Mouse (Mus musculus): ENCODE results near the gene Mt3. TPM values are rescaled to one million over a fixed set of nuclear protein-coding genes. Genes with fewer than 3 reads are reported as not detected.

The Mt3 gene
- total RNA-seq, 4 experiments from 2014 or later = 946 to 1,303 (median 1,087) TPM

GRCm38 (mm10) chr8:94183117-94183516 is 30.7 kb downstream of the Mt3 start:
- peak in 1 of 2 experiments; percentile 74 for DNase-seq (ENCODE audit: low spot score in 2 of 2)

GRCm38 (mm10) chr8:94184357-94184843 is 32.0 kb downstream of the Mt3 start:
- no peak for DNase-seq (ENCODE audit: low spot score in 2 of 2)

DNA sequence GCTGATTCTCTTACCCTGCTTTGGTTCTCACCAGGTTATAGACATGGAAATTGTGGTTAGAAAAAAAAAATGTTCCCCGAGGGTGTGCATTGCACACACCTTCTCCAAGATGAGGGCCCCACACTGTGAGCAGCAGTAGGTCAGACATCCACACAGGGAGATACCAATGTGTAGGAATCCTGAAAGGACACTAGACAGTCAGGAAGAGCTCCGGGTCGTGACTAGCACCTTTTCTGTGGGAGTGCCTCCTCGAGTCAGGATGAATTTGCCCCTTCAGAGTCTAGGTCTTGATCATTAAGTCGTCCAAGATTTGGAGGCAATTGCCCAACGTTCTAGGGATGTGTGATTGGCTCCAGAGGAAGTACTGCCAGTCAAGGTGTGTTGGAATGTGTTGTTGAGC is 33.4 kb downstream of the Mt3 start:
- DNase-seq (ENCODE audit: low spot score in 2 of 2) = no peak

DNA sequence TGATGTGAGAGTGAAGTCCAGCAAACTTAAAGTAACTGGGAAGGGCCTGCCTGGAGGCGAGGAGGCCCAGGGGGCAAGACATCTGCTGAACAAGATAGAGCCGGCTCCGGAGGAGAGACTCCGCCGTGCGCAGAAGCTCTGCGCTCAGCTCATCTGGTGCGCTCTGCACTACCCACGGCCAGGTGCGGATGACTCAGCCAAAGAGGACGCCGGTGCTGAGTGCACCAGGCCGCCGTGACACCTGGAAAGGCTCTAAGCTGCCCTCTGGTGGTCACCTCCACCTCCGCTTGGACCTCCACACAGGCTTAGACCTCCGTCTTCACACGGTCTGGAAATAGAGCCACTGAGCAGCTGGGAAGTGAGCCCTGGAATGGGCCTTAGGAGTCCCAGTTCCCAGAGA is 34.1 kb downstream of the Mt3 start:
- peak in 1 of 2 experiments; percentile 50 for DNase-seq (ENCODE audit: low spot score in 2 of 2)

DNA sequence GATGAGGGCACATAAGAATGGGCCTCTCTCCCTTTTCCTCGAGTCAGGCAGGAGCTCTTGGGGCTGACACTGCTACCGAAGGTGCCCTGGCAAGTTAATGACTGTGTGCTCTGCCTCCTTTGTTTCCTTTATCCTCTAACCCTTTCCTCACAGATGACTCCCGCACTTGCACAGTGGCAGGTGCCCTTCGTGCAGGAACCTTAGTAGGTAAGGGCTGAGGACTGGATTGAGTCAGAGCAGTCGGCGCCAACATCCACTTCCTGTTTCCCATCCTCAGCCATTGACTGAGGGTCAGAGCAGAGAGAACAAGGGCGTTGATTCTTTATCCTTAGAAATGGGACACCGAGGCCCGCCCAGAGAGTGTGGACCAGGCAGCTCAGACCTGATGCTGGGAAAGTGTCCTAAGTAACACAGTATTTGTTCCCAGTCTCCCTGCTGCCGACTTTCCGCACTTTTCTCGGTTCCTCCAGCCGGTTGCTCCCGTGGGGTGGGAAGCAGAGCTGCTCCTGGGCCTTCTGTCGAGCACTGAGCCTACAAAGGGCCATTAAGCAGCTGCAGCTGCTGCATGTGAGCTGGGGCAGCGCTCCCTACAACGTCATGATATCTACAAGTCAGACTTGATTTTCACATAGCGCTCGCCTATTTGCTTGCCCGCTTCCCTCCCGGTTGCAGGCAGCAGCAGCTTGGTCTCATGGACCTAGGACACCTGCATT is 35.0 kb downstream of the Mt3 start:
- DNase-seq (ENCODE audit: low spot score in 2 of 2) = no peak

DNA sequence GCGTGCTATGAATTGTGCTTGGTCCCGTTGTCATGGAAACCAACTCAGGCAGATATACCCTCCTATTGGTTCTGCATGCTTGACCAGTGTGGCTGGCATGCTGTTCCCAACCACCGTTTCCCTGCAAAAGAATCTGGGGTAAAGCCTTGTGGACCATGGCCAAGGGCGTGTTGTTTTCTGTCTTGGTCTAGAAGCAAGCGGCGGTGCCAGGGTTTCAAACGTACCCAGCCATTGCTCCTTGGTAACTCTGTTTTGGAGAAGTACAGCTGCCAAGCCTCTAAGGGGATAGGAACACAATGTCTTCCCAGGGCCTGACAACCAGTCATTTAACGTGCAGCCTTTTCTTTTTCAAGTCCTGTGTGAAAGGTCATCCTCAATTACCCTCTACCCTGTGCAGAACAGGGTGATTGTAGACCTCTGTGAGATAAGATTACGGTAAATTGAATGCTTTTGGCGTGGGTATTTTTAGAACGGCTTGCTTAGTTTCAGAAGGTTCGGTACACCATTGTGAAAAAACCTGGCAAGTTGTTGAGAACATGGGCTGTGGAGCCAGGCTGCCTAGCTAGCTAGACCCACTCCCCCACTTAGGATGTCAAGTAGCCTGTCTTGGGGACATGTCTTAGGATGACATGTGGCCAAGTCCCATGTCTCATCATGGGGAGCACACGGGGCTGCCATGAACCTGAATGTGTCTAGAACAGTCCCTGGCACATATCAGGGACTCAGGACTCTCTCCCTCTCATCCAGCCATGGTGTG is 37.0 kb downstream of the Mt3 start:
- peak; percentile 86 to 90 for DNase-seq (ENCODE audit: low spot score in 2 of 2)

- no peak for DNase-seq (ENCODE audit: low spot score in 2 of 2)
Measured at GRCm38 (mm10) chr8:94191101-94191691, 38.8 kb downstream of the Mt3 start.

GRCm38 (mm10) chr8:94192926-94193325 is 40.5 kb downstream of the Mt3 start:
- no peak for DNase-seq (ENCODE audit: low spot score in 2 of 2)

DNA sequence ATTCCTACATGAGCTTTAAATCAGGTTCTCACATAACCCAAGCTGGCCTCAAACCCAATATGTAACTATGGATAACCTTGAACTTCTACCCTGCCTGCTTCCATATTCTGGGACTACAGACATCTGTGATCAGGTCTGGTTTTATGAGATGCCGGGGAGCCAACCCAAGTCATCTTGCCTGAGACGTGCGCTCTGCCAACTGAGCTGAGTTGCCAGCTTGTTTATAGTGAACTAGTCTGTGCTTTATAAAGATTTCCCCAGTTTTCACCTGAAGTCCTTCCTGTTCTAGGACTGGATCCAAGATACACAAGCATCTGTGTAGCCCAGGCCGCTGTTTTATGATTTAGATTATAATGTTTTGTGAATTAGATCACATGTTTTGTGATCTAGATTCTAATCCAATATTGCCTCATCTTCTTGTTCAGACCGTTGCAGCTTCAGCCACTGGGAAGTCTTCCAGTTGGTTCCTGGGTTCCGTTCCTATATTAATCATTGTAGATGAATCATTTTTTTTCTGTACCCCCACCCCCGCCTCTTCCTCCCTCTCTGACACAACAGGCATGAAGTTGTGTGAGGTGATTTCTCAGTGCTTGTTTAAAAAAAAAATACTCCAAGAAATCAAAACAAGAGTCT is 42.3 kb downstream of the Mt3 start:
- no peak for DNase-seq (ENCODE audit: low spot score in 2 of 2)

- DNase-seq (ENCODE audit: low spot score in 2 of 2) = peak in 1 of 2 experiments; percentile 77
Measured at GRCm38 (mm10) chr8:94199202-94199869, 46.9 kb downstream of the Mt3 start.

Other genes starting within 250 kb of the Mt3 start
- gene Amfr, start 139.8 kb upstream of the Mt3 start, total RNA-seq (2022) = 100 to 1,000 TPM; 126 to 136 (median 132) TPM
- 10 to 100 TPM; 43.9 to 57.1 (median 49.1) TPM for gene Nudt21, start 115.6 kb upstream of the Mt3 start, total RNA-seq (2022)
- 100 to 1,000 TPM in 2 of 4 experiments, 10 to 100 TPM in 2; 87.9 to 136 (median 117) TPM for gene Ogfod1, start 115.4 kb upstream of the Mt3 start, total RNA-seq (2022)
- 10 to 100 TPM; 26.5 to 30.1 (median 27.9) TPM for gene Bbs2, start 53.7 kb upstream of the Mt3 start, total RNA-seq (2022)
- not detected for gene Mt4, start 15.4 kb upstream of the Mt3 start, total RNA-seq (2022)
- gene Mt2, start 20.1 kb downstream of the Mt3 start, total RNA-seq (2022) = 1,000 to 10,000 TPM in 1 of 4 experiments, 100 to 1,000 TPM in 3; 368 to 1,095 (median 602) TPM
- 1,000 to 10,000 TPM in 1 of 4 experiments, 100 to 1,000 TPM in 3; 351 to 1,100 (median 605) TPM for gene Mt1, start 26.5 kb downstream of the Mt3 start, total RNA-seq (2022)
- 10 to 100 TPM; 56.4 to 66.3 (median 63.1) TPM for gene Nup93, start 62.0 kb downstream of the Mt3 start, total RNA-seq (2022)
- under 1 TPM; 0.55 to 0.94 (median 0.79) TPM for gene Slc12a3, start 176.6 kb downstream of the Mt3 start, total RNA-seq (2022)
- gene Herpud1, start 233.8 kb downstream of the Mt3 start, total RNA-seq (2022) = 10 to 100 TPM; 53.6 to 81.4 (median 65.6) TPM